Mouse (Mus musculus): ENCODE measurements at regions not wholly inside any gene's neighbourhood (a gene's known extent, or its start where the extent isn't known, plus 50 kb on each side); places are given as distances from the start of the nearest gene placed in this dataset.

- TF ChIP-seq CTCF (IDR thresholded peaks at IDR 0.05; ENCODE audit: borderline replicate concordance, insufficient read depth, low read length) (no peak), POLR2A (IDR thresholded peaks at IDR 0.05; ENCODE audit: low read depth, low read length) (no peak)
Measured at GRCm38 (mm10) chr15:85675126-85675525, 59.7 kb upstream of the Ppara start.
